Mouse (Mus musculus): ENCODE measurements around the gene Sncg.

DNA sequence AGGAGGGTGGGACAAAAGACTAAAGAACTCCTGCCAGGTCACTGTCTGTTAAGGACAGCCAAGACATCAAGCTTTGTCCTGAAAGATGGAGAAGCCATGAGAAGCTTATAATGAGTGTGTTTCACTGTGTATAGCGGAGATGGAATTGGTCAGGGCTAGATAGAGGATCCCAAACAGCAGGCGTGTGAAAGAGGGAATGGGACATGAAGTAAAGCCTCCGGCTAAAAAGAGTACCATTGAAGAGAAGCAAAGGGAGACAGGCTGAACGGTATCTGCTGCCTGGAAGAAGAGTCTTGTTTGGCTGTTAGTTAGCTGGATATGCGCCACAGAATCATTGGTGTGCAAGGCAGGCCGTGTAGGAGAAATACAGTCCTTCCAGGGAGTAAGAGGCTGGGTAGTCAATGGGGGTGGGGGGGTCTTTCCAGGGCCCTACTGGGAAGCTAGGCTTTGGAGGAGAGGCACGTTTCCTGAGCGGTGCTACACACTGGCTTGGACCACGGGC lies 43.9 kb downstream of the Sncg start:
- no peak for TF ChIP-seq EP300 (IDR thresholded peaks at IDR 0.05; ENCODE audit: low read depth)
- no peak for TF ChIP-seq CTCF (IDR thresholded peaks at IDR 0.05; ENCODE audit: low read depth)
